Mouse (Mus musculus) gastrocnemius, adult 18-20 months (tissue): ENCODE results near the gene Gm16430. TPM values are rescaled to one million over a fixed set of nuclear protein-coding genes. Genes with fewer than 3 reads are reported as not detected.
"Not testable (repeated sequence)": the region's sequence is repeated elsewhere in the genome, so short reads cannot be mapped to it uniquely, and the experiment has no call there.

Experiments used
- DNase-seq: peaks from one replicate; pipeline ENCODE4 v3.0.0; 2021; ENCODE audit warnings: low spot score
- long read RNA-seq, 2 experiments: library from polyadenylated mRNA; stranded (forward); transcript quantifications; one replicate each; pipeline ENCODE4 v2.0.0; 2021
- total RNA-seq, 2 experiments: library from RNA; stranded (reverse); gene quantifications; 2 replicates each; pipeline ENCODE4 v1.2.3; 2021

The Gm16430 gene
- total RNA-seq = not detected
- long read RNA-seq, experiment 1 = 0 reads
- long read RNA-seq, experiment 2 = 0 reads

DNA sequence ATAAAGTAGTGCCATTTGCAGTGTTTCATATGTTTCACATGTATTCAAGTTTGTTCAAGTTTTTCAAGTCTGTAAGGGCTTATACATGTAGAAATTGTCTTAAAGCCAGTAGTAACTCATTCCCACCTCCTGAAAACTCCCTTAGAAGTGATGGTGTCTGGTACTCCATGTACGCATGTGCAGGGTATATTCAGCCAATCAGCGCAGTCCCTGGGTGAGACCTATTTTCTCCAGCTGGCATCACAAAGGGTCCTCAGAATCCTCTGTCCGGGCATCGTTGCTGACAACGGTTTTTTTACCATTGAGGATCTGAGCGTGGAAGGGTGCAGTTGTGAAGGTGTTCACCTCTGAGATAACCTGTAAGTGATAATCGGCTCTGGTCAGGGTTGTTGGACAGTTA lies at the start of gene Gm16430:
Gene Gm16430 (plus strand): TSS at position 301 of the 400 bp plus-strand sequence.
- DNase-seq = not testable (repeated sequence)

Other genes starting within 250 kb of the Gm16430 start
- not detected for gene Gm16405, start 91.0 kb upstream of the Gm16430 start, total RNA-seq